Mouse (Mus musculus) kidney, embryonic 16.5 days (tissue): Measurements from ENCODE around the gene 2610042L04Rik. TPM values are rescaled to one million over a fixed set of nuclear protein-coding genes. Genes with fewer than 3 reads are reported as not detected.
"Not testable (repeated sequence)": the region's sequence is repeated elsewhere in the genome, so short reads cannot be mapped to it uniquely, and the experiment has no call there.

ENCODE experiments used
- ATAC-seq: fragments of 200-750 bp; cut with Nextera tagmentation; 2 replicates; pipeline ENCODE4 v1.8.0; 2017; ENCODE audit warnings: moderate TSS enrichment; ENCODE audit not compliant: low FRiP score, low TSS enrichment
- H3K27ac ChIP-seq: fragments of 300-500 bp; sonication (generic); 2 replicates; pipeline ENCODE4 v1.5.1; 2014; ENCODE audit warnings: low read length
- H3K27me3 ChIP-seq: fragments of 300-500 bp; sonication (generic); 2 replicates; pipeline ENCODE4 v1.6.1; 2014; ENCODE audit warnings: low read length, control low read depth, mixed read lengths; ENCODE audit not compliant: insufficient read depth
- H3K36me3 ChIP-seq: fragments of 300-500 bp; sonication (generic); 2 replicates; pipeline ENCODE4 v1.6.1; 2014; ENCODE audit warnings: low read length, control low read depth, mixed read lengths; ENCODE audit not compliant: insufficient read depth
- H3K4me1 ChIP-seq: fragments of 300-500 bp; sonication (generic); 2 replicates; pipeline ENCODE4 v1.6.1; 2014; ENCODE audit warnings: low read length, control low read depth, mixed read lengths; ENCODE audit not compliant: insufficient read depth
- H3K4me2 ChIP-seq: fragments of 300-500 bp; sonication (generic); replicated peaks from 2 replicates; pipeline ENCODE4 v1.6.1; 2014; ENCODE audit warnings: low read depth, low read length
- H3K4me3 ChIP-seq: fragments of 300-500 bp; sonication (generic); 2 replicates; pipeline ENCODE4 v1.5.1; 2014; ENCODE audit warnings: mild to moderate bottlenecking, low read length
- H3K9ac ChIP-seq: fragments of 300-500 bp; sonication (generic); replicated peaks from 2 replicates; pipeline ENCODE4 v1.6.1; 2014; ENCODE audit warnings: low read length
- H3K9me3 ChIP-seq: fragments of 300-500 bp; sonication (generic); 2 replicates; pipeline ENCODE4 v1.6.1; 2016; ENCODE audit warnings: low read length, control low read depth
- WGBS: fragments of 180-500 bp; shearing (Covaris S2); extraction: QIAGEN DNeasy Blood & Tissue Kit; methylation state at CpG from one replicate; pipeline ENCODE4 v1.1.7; 2014; 5-methylcytosine and 5-hydroxymethylcytosine counted together
- polyA plus RNA-seq: library from polyadenylated mRNA; unstranded; fragments of >200 nt; fragmentation: Nextera tagmentation; extraction: Ambion mirVana; gene quantifications from 2 replicates; pipeline ENCODE4 v1.2.1, GENCODE M21; 2015

The 2610042L04Rik gene
- polyA plus RNA-seq, 1 experiment from 2014 or later = not detected

DNA sequence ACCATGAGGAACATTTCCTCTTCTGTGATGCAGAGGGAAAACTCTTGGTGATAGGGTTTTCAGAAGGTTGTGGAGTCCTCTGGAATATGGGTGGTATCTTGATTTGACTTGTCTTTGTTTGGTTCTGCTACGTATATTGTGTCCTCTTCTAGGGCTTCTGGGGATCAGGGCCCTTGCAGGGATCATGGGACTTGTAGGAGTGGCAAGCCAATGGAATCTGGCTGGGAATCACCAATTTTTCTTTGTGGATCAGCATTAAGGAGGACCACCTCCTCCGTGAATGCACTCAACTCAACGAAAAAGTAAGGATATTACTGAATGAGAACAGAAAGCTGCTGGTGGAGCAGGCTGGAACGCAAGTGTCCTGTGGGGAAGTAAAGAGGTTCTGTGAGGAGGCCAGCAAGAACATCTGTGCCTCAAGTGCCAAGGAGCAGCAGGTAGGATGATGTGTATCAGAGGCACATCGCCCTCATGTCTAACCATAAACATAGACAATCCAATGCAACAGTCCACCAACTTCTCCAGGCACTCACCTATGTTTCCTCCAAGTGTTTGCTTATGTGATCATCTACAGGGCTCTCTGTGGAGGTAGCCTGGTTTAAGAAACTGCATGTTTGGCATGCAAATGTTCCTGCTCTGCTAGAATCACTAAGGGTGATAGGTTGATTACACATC is 65.7 kb downstream of the 2610042L04Rik start:
- H3K4me2 ChIP-seq, H3K27me3 ChIP-seq, H3K4me3 ChIP-seq, ATAC-seq, H3K9me3 ChIP-seq, H3K4me1 ChIP-seq, H3K9ac ChIP-seq, H3K27ac ChIP-seq, H3K36me3 ChIP-seq: not testable (repeated sequence)
- WGBS = 89% methylated on average over 5 of the region's 5 CpGs

DNA sequence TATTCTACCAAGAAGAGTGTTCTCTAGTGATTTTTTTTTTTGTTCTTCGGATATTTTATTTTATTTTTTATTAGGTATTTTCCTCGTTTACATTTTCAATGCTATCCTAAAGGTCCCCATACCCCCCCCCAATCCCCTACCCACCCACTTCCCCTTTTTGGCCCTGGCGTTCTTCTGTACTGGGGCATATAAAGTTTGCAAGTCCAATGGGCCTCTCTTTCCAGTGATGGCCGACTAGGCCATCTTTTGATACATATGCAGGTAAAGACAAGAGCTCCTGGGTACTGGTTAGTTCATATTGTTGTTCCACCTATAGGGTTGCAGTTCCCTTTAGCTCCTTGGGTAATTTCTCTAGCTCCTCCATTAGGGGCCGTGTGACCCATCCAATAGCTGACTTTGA is 66.7 kb downstream of the 2610042L04Rik start:
- H3K27me3 ChIP-seq, H3K9ac ChIP-seq, H3K36me3 ChIP-seq, H3K4me1 ChIP-seq, H3K27ac ChIP-seq, H3K4me3 ChIP-seq, ATAC-seq, H3K4me2 ChIP-seq, H3K9me3 ChIP-seq: not testable (repeated sequence)
- WGBS = 83% methylated on average over 4 of the region's 5 CpGs

DNA sequence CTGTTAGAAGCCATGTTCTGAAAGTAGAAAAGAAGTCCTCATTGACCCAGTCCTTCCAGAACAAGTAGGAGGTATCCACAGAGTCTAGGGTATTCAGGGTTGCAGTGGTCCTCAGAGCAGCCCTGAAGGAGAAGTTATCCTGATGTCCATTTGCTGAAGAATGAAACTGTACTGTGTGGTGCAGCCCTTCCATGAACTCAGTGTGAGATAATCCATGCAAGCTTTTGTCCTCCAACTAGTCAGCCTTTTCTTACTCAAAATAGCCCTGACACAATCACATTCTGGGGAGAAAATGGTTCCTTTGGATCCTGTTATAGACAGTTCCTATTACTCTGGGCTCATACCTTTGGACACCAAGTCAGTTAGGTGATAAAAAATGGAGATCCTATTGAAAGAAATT is 69.3 kb downstream of the 2610042L04Rik start:
- H3K27me3 ChIP-seq, H3K36me3 ChIP-seq, H3K9ac ChIP-seq, ATAC-seq, H3K4me3 ChIP-seq, H3K4me1 ChIP-seq, H3K4me2 ChIP-seq, H3K9me3 ChIP-seq, H3K27ac ChIP-seq: not testable (repeated sequence)

Other genes starting within 250 kb of the 2610042L04Rik start
- gene Gm8108, start 224.2 kb upstream of the 2610042L04Rik start, polyA plus RNA-seq = 0.21 TPM in 1 of 2 replicates, not detected in the other
- gene Gm3127, start 169.7 kb upstream of the 2610042L04Rik start, polyA plus RNA-seq = not detected in 2 replicates
- gene Gm2974, start 152.2 kb upstream of the 2610042L04Rik start, polyA plus RNA-seq = 0.29 and 0.37 TPM in 2 replicates
- not detected in 2 replicates for gene Gm3138, start 85.1 kb upstream of the 2610042L04Rik start, polyA plus RNA-seq
- not detected in 2 replicates for gene Gm3149, start 17.5 kb upstream of the 2610042L04Rik start, polyA plus RNA-seq
- not detected in 2 replicates for gene Gm3159, start 62.8 kb downstream of the 2610042L04Rik start, polyA plus RNA-seq
- 0.21 TPM in 1 of 2 replicates, not detected in the other for gene Gm3164, start 80.7 kb downstream of the 2610042L04Rik start, polyA plus RNA-seq
- not detected in 2 replicates for gene Gm3173, start 96.2 kb downstream of the 2610042L04Rik start, polyA plus RNA-seq
- gene Gm3182, start 147.0 kb downstream of the 2610042L04Rik start, polyA plus RNA-seq = not detected in 2 replicates
- gene Gm3047, start 220.6 kb downstream of the 2610042L04Rik start, polyA plus RNA-seq = not detected in 2 replicates